Mouse (Mus musculus): ENCODE measurements at regions not wholly inside any gene's neighbourhood (a gene's known extent, or its start where the extent isn't known, plus 50 kb on each side); places are given as distances from the start of the nearest gene placed in this dataset.

GRCm38 (mm10) chr5:101591236-101591635, 73.6 kb downstream of the Nkx6-1 start:
- TF ChIP-seq ETS1 (IDR thresholded peaks at IDR 0.05; ENCODE audit: low read depth, low read length) (no peak), CTCF (IDR thresholded peaks at IDR 0.05 in 2 of 3, conservative IDR thresholded peaks at IDR 0.05 in 1 of 3; ENCODE audit: control insufficient read depth in 1 of 3, insufficient read depth in 1 of 3, low read depth in 2 of 3, low read length in 3 of 3, poor library complexity in 1 of 3, severe bottlenecking in 1 of 3) (no peak), ZC3H11A (IDR thresholded peaks at IDR 0.05; ENCODE audit: low read depth, low read length) (no peak), BHLHE40 (IDR thresholded peaks at IDR 0.05; ENCODE audit: borderline replicate concordance, low read depth, low read length) (no peak), MAX (IDR thresholded peaks at IDR 0.05; ENCODE audit: low read length) (no peak), POLR2A (IDR thresholded peaks at IDR 0.05; ENCODE audit: control insufficient read depth in 1 of 2, insufficient read depth in 1 of 2, low read depth in 1 of 2, low read length in 2 of 2, poor library complexity in 1 of 2) (no peak), HCFC1 (IDR thresholded peaks at IDR 0.05; ENCODE audit: low read depth, low read length) (no peak), MYB (IDR thresholded peaks at IDR 0.05; ENCODE audit: low read depth, low read length) (no peak), MAFK (IDR thresholded peaks at IDR 0.05; ENCODE audit: borderline replicate concordance, low read depth, low read length) (no peak), USF2 (IDR thresholded peaks at IDR 0.05; ENCODE audit: borderline replicate concordance in 1 of 2, insufficient read depth in 1 of 2, low read depth in 1 of 2, low read length in 2 of 2) (no peak)
